ENCODE assay signal across 22 mouse cellular contexts in genomic region chr11:84963556-84963955, GRCm38 (mm10). TPM values are rescaled to one million over a fixed set of nuclear protein-coding genes. Genes with fewer than 3 reads are reported as not detected.
DNase-seq lines count a peak whose midpoint lies in the region; ATAC-seq lines count a peak whose summit lies in the region.
"Had no signal": no experiment of that assay in that cellular context is flagged by ENCODE, and none has a peak within 500 bp of the region (broad histone marks: within the 10 kb centered on the region; RNA-seq: fewer than 3 reads in every experiment).

No protein-coding gene starts in this region.

- no peaks in the 10 kb centered on the region for H3K36me3 ChIP-seq in embryonic facial prominence, embryonic 11.5 days (replicated peaks; ENCODE audit: control insufficient read depth, insufficient read depth, low read depth, low read length)
- H3K36me3 ChIP-seq in embryonic facial prominence, embryonic 10.5 days (replicated peaks) = no peaks in the 10 kb centered on the region
- H3K36me3 ChIP-seq in kidney, embryonic 15.5 days = no peaks in the 10 kb centered on the region
- H3K36me3 ChIP-seq: embryonic facial prominence, embryonic 13.5 days; embryonic facial prominence, embryonic 15.5 days; forebrain, embryonic 10.5 days; forebrain, embryonic 12.5 days had no signal

- H3K27ac ChIP-seq in embryonic facial prominence, embryonic 11.5 days (replicated peaks; ENCODE audit: low read depth, low read length) = no peak overlapping the region
- no peak overlapping the region for H3K27ac ChIP-seq in embryonic facial prominence, embryonic 10.5 days (replicated peaks)
- no peak overlapping the region for H3K27ac ChIP-seq in kidney, embryonic 15.5 days
- H3K27ac ChIP-seq: embryonic facial prominence, embryonic 13.5 days; embryonic facial prominence, embryonic 15.5 days; forebrain, embryonic 10.5 days; forebrain, embryonic 12.5 days had no signal

- no peak for DNase-seq in embryonic facial prominence, embryonic 11.5 days (ENCODE audit: low spot score)
- no peak for DNase-seq in embryonic facial prominence, embryonic 10.5 days (ENCODE audit: low spot score)
- peak; percentile 46 to 56 for DNase-seq in kidney, adult 8-10 months
- DNase-seq in kidney, postnatal 10 days = no peak
- peak; percentile 34 for DNase-seq in kidney, postnatal 14 days
- DNase-seq in kidney, adult 11 months = no peak
- DNase-seq in kidney, postnatal 36 days = peak; percentile 59
- DNase-seq: adrenal gland, adult 2 months; adrenal gland, postnatal 10 days; adrenal gland, postnatal 25 days; cerebellum, adult 11 months; cerebellum, postnatal 36 days; embryo, embryonic 11 days had no signal

- H3K4me3 ChIP-seq in embryonic facial prominence, embryonic 11.5 days (ENCODE audit: low read depth, low read length) = no peak overlapping the region
- H3K4me3 ChIP-seq in embryonic facial prominence, embryonic 10.5 days = no peak overlapping the region
- H3K4me3 ChIP-seq in kidney, embryonic 15.5 days (replicated peaks) = no peak overlapping the region
- H3K4me3 ChIP-seq: embryonic facial prominence, embryonic 13.5 days; embryonic facial prominence, embryonic 15.5 days; erythroblast, embryonic 14.5 days; forebrain, embryonic 10.5 days; forebrain, embryonic 12.5 days had no signal

- peaks cover 10% of the 10 kb centered on the region for H3K27me3 ChIP-seq in embryonic facial prominence, embryonic 11.5 days (ENCODE audit: control insufficient read depth, insufficient read depth, low read length)
- H3K27me3 ChIP-seq in embryonic facial prominence, embryonic 10.5 days (replicated peaks; ENCODE audit: low read depth, poor library complexity, severe bottlenecking) = peaks cover 17% of the 10 kb centered on the region
- H3K27me3 ChIP-seq in kidney, embryonic 15.5 days = peaks cover 13% of the 10 kb centered on the region

- H3K9ac ChIP-seq in embryonic facial prominence, embryonic 11.5 days (replicated peaks; ENCODE audit: low read length) = no peak overlapping the region
- H3K9ac ChIP-seq in kidney, embryonic 15.5 days = no peak overlapping the region
- H3K9ac ChIP-seq: embryonic facial prominence, embryonic 13.5 days; embryonic facial prominence, embryonic 15.5 days; forebrain, embryonic 12.5 days had no signal

- 0 out of 2 replicates have a peak, but pooled peaks have one; percentile 5 for ATAC-seq in embryonic facial prominence, embryonic 11.5 days (replicated peaks; ENCODE audit: insufficient number of reproducible peaks, low FRiP score, low TSS enrichment, low read depth)
- no peak for ATAC-seq in kidney, embryonic 15.5 days (replicated peaks; ENCODE audit: low FRiP score)
- ATAC-seq: forebrain, embryonic 14.5 days; forebrain, embryonic 16.5 days had no signal

- no peak overlapping the region for H3K4me2 ChIP-seq in embryonic facial prominence, embryonic 11.5 days (ENCODE audit: low read depth, low read length)
- H3K4me2 ChIP-seq in kidney, embryonic 15.5 days = no peak overlapping the region
- H3K4me2 ChIP-seq: embryonic facial prominence, embryonic 13.5 days; embryonic facial prominence, embryonic 15.5 days; forebrain, embryonic 12.5 days had no signal

- WGBS in embryonic facial prominence, embryonic 11.5 days = 92% methylated on average over 3 of the region's 3 CpGs
- WGBS in embryonic facial prominence, embryonic 10.5 days = 85% methylated on average over 3 of the region's 3 CpGs
- 45% methylated on average over 3 of the region's 3 CpGs for WGBS in kidney, embryonic 15.5 days

- no peaks in the 10 kb centered on the region for H3K9me3 ChIP-seq in embryonic facial prominence, embryonic 11.5 days (replicated peaks; ENCODE audit: control insufficient read depth, low read length)
- H3K9me3 ChIP-seq in embryonic facial prominence, embryonic 10.5 days = no peaks in the 10 kb centered on the region
- H3K9me3 ChIP-seq in kidney, embryonic 15.5 days (replicated peaks) = no peaks in the 10 kb centered on the region
- H3K9me3 ChIP-seq: embryonic facial prominence, embryonic 13.5 days; embryonic facial prominence, embryonic 15.5 days; forebrain, embryonic 10.5 days; forebrain, embryonic 12.5 days had no signal

- no peaks in the 10 kb centered on the region; the same call in 1 of the 2 replicates for H3K4me1 ChIP-seq in embryonic facial prominence, embryonic 11.5 days (ENCODE audit: control insufficient read depth, insufficient read depth, low read length)
- H3K4me1 ChIP-seq in embryonic facial prominence, embryonic 10.5 days = peaks cover 41% of the 10 kb centered on the region
- peaks cover 23% of the 10 kb centered on the region for H3K4me1 ChIP-seq in kidney, embryonic 15.5 days

RNA-seq across cellular contexts. Expression of gene Car4, which starts 6.0 kb away (rescaled TPM):
- polyA plus RNA-seq in embryonic facial prominence, embryonic 11.5 days (2014; fragmentation: Nextera tagmentation; extraction: Ambion mirVana) = 1.6 and 2.0 TPM in 2 replicates
- polyA plus RNA-seq in embryonic facial prominence, embryonic 10.5 days (2016; fragmentation: Nextera tagmentation; extraction: Ambion mirVana) = 2.9 and 5.1 TPM in 2 replicates
- 66.2 and 71.2 TPM in 2 replicates for polyA plus RNA-seq in kidney, embryonic 15.5 days (2015; fragmentation: Nextera tagmentation; extraction: Ambion mirVana)
- polyA plus RNA-seq: C2C12; embryonic facial prominence, embryonic 13.5 days; erythroblast, embryonic 14.5 days had no signal

RNA-seq across cellular contexts. Expression of gene Znhit3, which starts 47.4 kb away (rescaled TPM):
- polyA plus RNA-seq in embryonic facial prominence, embryonic 11.5 days (2014; fragmentation: Nextera tagmentation; extraction: Ambion mirVana) = 67.9 and 77.0 TPM in 2 replicates
- polyA plus RNA-seq in embryonic facial prominence, embryonic 10.5 days (2016; fragmentation: Nextera tagmentation; extraction: Ambion mirVana) = 89.1 and 96.8 TPM in 2 replicates
- polyA plus RNA-seq in kidney, embryonic 15.5 days (2015; fragmentation: Nextera tagmentation; extraction: Ambion mirVana) = 60.0 and 65.0 TPM in 2 replicates

Comparison
In these comparisons a context has a peak if more than half of its experiments do, and no peak if none do; other contexts are left out.
1. DNase-seq: peak in kidney, adult 8-10 months (2 of 2), kidney, postnatal 14 days (single experiment) and kidney, postnatal 36 days (2 of 2); none in embryonic facial prominence, embryonic 11.5 days (single experiment), embryonic facial prominence, embryonic 10.5 days (single experiment), kidney, postnatal 10 days (single experiment) and kidney, adult 11 months (single experiment).
2. RNA of gene Car4, which starts 6.0 kb away (polyA plus RNA-seq): 66.2 to 71.2 TPM in kidney, embryonic 15.5 days; 2.9 to 5.1 TPM in embryonic facial prominence, embryonic 10.5 days and 1.6 to 2.0 TPM in embryonic facial prominence, embryonic 11.5 days; every median in the first group is over 10 times any median in the second.